Mouse (Mus musculus): Measurements from ENCODE around the gene Gm20388. TPM values are rescaled to one million over a fixed set of nuclear protein-coding genes. Genes with fewer than 3 reads are reported as not detected.
"Not testable (repeated sequence)": the region's sequence is repeated elsewhere in the genome, so short reads cannot be mapped to it uniquely, and the experiment has no call there.

Gm20388 gene
- polyA plus RNA-seq, 1 experiment from 2014 or later, result 7.4 TPM

DNA sequence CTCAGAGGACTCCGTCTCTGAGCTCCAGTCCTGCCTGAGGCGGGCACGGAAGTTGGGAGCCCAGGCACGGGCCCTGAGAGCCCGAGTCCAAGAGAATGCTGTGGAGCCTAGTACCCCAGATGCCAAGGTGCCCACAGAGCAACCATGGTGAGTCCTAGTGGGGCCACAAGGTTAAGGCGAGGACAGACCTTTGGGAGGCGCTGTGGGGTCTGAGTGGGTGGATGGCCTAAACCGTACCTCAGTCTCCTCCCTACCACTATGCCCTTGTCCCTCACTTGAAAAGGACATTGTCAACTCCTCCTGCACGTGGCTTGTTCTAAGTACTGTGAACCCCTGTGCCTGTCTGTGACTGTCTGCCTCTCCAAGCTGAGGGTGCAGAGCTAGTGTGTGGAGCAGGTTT, 2658.7 kb downstream of the Gm20388 start:
- Histone ChIP-seq H3K27ac (peak overlapping the region; percentile 37; the same call in 1 of the 2 replicates), H3K4me2 (peak overlapping the region; percentile 83), H3K4me1 (peaks cover 47% of the 10 kb centered on the region), H3K27me3 (no peaks in the 10 kb centered on the region), H3K4me3 (replicated peaks) (peak overlapping the region; percentile 91), H3K36me3 (peaks cover 51% of the 10 kb centered on the region), H3K9ac (peak overlapping the region; percentile 90), H3K9me3 (replicated peaks) (no peaks in the 10 kb centered on the region)
- 65% methylated on average over 9 of the region's 9 CpGs for WGBS
- no peak for ATAC-seq (replicated peaks; ENCODE audit: low FRiP score)

DNA sequence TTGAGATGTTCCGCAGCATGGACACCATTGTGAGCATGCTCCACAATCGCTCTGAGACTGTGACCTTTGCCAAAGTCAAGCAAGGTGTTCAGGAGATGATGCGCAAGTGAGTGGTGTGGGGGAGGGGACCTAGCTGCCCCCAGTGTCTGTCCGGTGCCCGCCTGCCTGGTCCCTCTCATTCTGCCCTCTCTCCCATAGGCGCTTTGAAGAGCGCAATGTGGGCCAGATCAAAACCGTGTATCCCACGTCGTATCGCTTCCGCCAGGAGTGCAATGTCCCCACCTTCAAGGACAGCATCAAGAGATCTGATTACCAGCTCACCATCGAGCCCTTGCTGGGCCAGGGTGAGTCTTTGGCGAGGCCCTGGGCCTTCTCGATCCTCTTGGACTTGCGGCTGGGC, 2659.4 kb downstream of the Gm20388 start:
- Histone ChIP-seq H3K27ac (no peak overlapping the region), H3K27me3 (no peaks in the 10 kb centered on the region), H3K9me3 (replicated peaks) (no peaks in the 10 kb centered on the region), H3K36me3 (peaks cover 54% of the 10 kb centered on the region), H3K9ac (no peak overlapping the region), H3K4me2 (no peak overlapping the region), H3K4me3 (replicated peaks) (peak overlapping the region; percentile 91; the same call in 1 of the 2 replicates), H3K4me1 (peaks cover 53% of the 10 kb centered on the region)
- 95% methylated on average over 16 of the region's 16 CpGs for WGBS
- no peak for ATAC-seq (replicated peaks; ENCODE audit: low FRiP score)

DNA sequence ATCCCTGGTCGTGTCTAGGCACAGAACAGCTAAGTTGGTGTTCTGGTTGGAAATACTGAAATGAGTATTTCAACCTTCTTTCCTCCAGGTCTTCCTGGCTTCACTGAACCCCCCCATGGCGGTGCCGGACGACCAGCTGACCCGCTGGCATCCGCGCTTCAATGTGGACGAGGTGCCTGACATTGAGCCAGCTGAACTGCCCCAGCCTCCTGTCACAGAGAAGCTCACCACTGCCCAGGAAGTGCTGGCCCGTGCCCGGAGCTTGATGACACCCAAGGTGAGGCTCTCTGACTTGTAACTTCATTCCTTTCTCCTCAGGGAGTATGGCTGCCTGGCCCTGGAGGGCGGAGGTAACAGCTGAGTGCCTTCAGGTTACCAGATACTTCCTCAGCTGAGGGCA, 2660.5 kb downstream of the Gm20388 start:
- no peak overlapping the region for H3K27ac ChIP-seq
- no peak overlapping the region for H3K9ac ChIP-seq
- H3K4me1 ChIP-seq, result peaks cover 65% of the 10 kb centered on the region
- no peak for ATAC-seq (replicated peaks; ENCODE audit: low FRiP score)
- 89% methylated on average over 11 of the region's 11 CpGs for WGBS
- no peak overlapping the region for H3K4me3 ChIP-seq (replicated peaks)
- no peak overlapping the region for H3K4me2 ChIP-seq
- H3K27me3 ChIP-seq, result no peaks in the 10 kb centered on the region
- H3K9me3 ChIP-seq (replicated peaks), result no peaks in the 10 kb centered on the region
- H3K36me3 ChIP-seq, result peaks cover 54% of the 10 kb centered on the region

DNA sequence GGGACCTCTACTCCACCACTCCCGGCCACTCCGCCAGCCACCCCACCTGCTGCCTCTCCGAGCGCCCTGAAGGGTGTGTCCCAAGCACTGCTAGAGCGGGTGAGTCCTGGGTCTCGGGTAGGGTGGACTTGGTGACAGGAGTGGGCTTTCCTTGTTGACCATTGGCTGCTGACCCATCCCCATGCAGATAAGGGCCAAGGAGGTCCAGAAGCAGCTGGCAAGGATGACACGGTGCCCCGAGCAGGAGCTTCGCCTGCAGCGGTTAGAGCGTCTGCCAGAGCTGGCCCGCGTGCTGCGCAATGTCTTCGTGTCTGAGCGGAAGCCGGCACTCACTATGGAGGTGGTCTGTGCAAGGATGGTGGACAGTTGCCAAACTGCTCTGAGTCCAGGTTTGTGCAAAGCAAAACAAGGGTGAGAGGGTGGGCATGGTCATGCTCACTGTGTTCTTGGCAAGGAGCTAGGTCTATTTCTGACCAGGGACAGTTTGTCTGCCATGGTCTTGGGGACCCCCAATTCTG, 2661.2 kb downstream of the Gm20388 start:
- no peaks in the 10 kb centered on the region for H3K27me3 ChIP-seq
- peaks cover 64% of the 10 kb centered on the region for H3K4me1 ChIP-seq
- no peaks in the 10 kb centered on the region for H3K9me3 ChIP-seq (replicated peaks)
- no peak overlapping the region for H3K4me2 ChIP-seq
- no peak overlapping the region for H3K27ac ChIP-seq
- no peak for ATAC-seq (replicated peaks; ENCODE audit: low FRiP score)
- H3K9ac ChIP-seq, result no peak overlapping the region
- H3K36me3 ChIP-seq, result peaks cover 54% of the 10 kb centered on the region
- 93% methylated on average over 17 of the region's 17 CpGs for WGBS
- no peak overlapping the region for H3K4me3 ChIP-seq (replicated peaks)

DNA sequence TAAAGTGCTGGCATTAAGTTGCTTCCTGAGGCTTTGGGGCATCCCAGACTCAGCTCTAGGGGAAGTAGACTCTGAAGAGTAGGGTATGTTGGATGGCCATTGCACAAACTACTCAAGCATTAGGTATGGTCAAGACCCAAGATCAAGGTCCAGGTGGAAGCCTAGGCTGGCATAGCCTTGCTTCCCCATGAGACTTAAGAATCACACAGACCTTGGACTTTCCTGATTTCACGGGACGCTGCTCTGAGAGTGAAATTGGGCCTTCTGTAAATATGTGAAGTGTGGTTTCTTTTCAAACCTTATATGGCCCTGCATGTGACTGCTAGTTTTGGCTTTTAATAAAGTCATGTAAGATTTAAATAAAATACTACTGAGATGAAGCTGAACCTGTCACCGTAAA, 2662.1 kb downstream of the Gm20388 start:
- Histone ChIP-seq H3K4me3 (replicated peaks) (no peak overlapping the region), H3K36me3 (peaks cover 54% of the 10 kb centered on the region), H3K4me2 (no peak overlapping the region), H3K27ac (0 out of 2 replicates have a peak overlapping the region, but pooled peaks have one; percentile 10), H3K27me3 (no peaks in the 10 kb centered on the region), H3K4me1 (peaks cover 66% of the 10 kb centered on the region), H3K9me3 (replicated peaks) (no peaks in the 10 kb centered on the region), H3K9ac (no peak overlapping the region)
- no peak for ATAC-seq (replicated peaks; ENCODE audit: low FRiP score)
- 87% methylated on average over 3 of the region's 3 CpGs for WGBS

DNA sequence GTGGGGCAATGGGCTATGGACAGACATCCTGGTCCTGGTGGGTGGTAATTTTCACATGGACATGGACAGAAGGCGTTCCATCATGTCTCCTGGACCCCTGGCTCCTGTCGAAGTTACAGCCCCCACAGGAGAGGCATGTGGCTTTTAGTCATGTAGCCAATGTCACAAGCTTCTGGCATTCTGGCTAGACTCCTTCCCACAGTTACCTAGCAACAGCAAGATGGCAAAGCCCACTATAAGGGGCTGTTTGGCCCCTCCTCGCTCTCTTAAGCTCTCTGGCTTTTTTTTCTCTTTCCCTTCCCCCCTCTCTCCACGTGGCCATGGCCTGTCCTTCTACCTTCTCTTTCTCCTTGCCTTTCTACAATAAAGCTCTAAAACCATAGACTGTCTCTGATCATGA, 2662.5 kb downstream of the Gm20388 start:
- not testable (repeated sequence) for H3K4me2 ChIP-seq; ATAC-seq (replicated peaks; ENCODE audit: low FRiP score); H3K9ac ChIP-seq; H3K9me3 ChIP-seq (replicated peaks); H3K27me3 ChIP-seq; H3K4me3 ChIP-seq (replicated peaks)
- H3K36me3 ChIP-seq, result peaks cover 54% of the 10 kb centered on the region
- peak overlapping the region; percentile 10; the same call in 1 of the 2 replicates for H3K27ac ChIP-seq
- peaks cover 66% of the 10 kb centered on the region for H3K4me1 ChIP-seq
- 49% methylated on average over 4 of the region's 4 CpGs for WGBS

DNA sequence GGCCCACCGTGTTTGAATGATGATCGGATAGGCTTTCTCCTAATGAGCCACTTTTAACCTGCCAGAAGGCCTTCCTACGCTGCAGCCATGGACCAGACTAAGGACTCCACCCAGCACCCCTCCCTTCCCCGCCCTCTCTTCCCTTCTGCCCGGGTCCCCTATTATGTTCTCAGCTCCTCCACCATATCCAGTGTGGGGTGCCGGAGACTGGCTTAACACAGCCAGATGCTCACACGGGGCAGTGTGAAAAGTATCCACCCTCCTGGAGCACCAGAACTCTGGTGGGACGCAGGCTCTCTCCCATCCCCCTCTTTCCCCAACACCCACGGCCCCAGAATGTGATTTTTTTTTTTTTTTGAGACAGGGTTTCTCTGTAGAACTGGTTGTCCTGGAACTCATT, 2662.9 kb downstream of the Gm20388 start:
- H3K4me1 ChIP-seq, result peaks cover 66% of the 10 kb centered on the region
- H3K27me3 ChIP-seq, result no peaks in the 10 kb centered on the region
- ATAC-seq (replicated peaks; ENCODE audit: low FRiP score), result no peak
- H3K9me3 ChIP-seq (replicated peaks), result no peaks in the 10 kb centered on the region
- no peak overlapping the region for H3K4me3 ChIP-seq (replicated peaks)
- no peak overlapping the region for H3K4me2 ChIP-seq
- 54% methylated on average over 9 of the region's 9 CpGs for WGBS
- H3K36me3 ChIP-seq, result peaks cover 54% of the 10 kb centered on the region
- peak overlapping the region; percentile 67; the same call in 1 of the 2 replicates for H3K27ac ChIP-seq
- no peak overlapping the region for H3K9ac ChIP-seq

DNA sequence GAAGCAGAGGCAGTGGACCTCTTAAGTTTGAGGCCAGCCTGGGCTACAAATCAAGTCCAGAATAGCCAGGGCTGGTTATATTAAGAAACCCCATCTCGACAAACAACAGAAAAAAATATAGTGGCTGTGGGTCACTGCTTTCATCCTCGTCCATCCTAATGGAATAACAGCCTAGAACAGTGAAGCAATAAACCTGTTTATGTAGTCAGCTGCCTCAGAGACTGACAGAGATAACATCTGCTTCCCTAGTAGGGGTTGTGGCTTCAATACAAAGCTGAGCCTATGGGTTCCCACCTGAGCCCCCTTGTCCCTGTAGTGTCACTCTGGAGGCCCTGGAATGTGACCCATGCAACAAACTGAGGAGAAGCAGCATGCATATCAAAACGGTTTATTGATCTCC, 2663.6 kb downstream of the Gm20388 start:
- no peak for ATAC-seq (replicated peaks; ENCODE audit: low FRiP score)
- WGBS, result 27% methylated on average over 3 of the region's 3 CpGs
- H3K36me3 ChIP-seq, result peaks cover 52% of the 10 kb centered on the region
- peaks cover 66% of the 10 kb centered on the region for H3K4me1 ChIP-seq
- H3K4me3 ChIP-seq (replicated peaks), result no peak overlapping the region
- no peaks in the 10 kb centered on the region for H3K27me3 ChIP-seq
- H3K9me3 ChIP-seq (replicated peaks), result no peaks in the 10 kb centered on the region
- H3K27ac ChIP-seq, result peak overlapping the region; percentile 67
- H3K9ac ChIP-seq, result no peak overlapping the region
- H3K4me2 ChIP-seq, result peak overlapping the region; percentile 89; the same call in 1 of the 2 replicates

DNA sequence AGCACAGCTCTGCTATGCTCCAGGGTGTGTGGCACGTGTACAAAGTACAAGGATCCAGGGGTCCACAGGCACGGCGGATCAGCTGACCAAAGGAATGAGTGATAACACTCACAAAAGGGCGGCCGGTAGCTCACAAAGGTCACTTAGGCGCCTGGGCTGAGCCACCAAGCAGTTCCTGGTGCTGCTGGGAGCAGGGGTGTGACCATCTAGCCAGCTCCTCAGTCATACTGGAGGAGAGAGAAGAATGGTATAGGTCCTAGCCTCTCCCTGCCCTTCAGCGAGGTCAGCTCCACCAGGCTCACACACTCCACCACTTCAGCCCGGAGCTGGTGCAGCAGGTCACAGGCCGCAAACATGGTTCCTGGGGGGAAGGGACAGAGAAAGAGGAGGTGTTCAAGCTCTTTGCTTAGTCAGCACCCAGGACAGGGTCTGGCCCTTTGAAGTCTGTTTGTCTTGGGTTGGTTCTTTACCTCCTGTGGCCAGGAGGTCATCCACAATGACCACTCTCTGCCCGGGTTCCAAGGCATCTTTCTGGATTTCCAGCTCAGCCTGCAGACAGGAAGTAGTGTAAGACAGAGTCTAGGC, 2664.1 kb downstream of the Gm20388 start:
- WGBS, result 41% methylated on average over 10 of the region's 10 CpGs
- Histone ChIP-seq H3K4me1 (peaks cover 66% of the 10 kb centered on the region), H3K4me2 (peak overlapping the region; percentile 89), H3K4me3 (replicated peaks) (peak overlapping the region; percentile 83), H3K27me3 (no peaks in the 10 kb centered on the region), H3K36me3 (peaks cover 47% of the 10 kb centered on the region), H3K9ac (no peak overlapping the region), H3K9me3 (replicated peaks) (no peaks in the 10 kb centered on the region), H3K27ac (peak overlapping the region; percentile 67)
- ATAC-seq (replicated peaks; ENCODE audit: low FRiP score), result no peak

DNA sequence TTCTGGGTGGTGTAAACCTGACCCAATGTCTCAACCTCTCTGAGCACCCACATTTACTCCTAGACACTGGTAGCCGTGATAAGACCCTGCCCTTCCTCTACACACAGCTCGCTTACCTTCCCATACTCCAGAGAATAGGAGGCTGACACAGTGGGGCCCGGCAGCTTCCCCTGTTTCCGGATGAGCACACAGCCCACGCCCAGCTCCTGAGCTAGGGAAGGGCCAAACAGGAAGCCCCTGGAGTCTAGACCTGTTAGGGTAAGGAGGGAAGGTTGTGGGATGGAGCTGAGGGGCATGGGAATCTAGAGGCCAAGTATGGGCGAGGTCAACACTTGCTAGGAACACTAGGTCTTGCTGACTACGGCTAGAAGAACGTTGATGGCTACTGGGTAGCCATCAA, 2664.6 kb downstream of the Gm20388 start:
- Histone ChIP-seq H3K9ac (no peak overlapping the region), H3K4me1 (peaks cover 67% of the 10 kb centered on the region), H3K36me3 (peaks cover 42% of the 10 kb centered on the region), H3K9me3 (replicated peaks) (no peaks in the 10 kb centered on the region), H3K4me3 (replicated peaks) (peak overlapping the region; percentile 83), H3K27me3 (no peaks in the 10 kb centered on the region), H3K27ac (peak overlapping the region; percentile 67), H3K4me2 (peak overlapping the region; percentile 89)
- ATAC-seq (replicated peaks; ENCODE audit: low FRiP score), result no peak
- WGBS, result 43% methylated on average over 8 of the region's 8 CpGs

DNA sequence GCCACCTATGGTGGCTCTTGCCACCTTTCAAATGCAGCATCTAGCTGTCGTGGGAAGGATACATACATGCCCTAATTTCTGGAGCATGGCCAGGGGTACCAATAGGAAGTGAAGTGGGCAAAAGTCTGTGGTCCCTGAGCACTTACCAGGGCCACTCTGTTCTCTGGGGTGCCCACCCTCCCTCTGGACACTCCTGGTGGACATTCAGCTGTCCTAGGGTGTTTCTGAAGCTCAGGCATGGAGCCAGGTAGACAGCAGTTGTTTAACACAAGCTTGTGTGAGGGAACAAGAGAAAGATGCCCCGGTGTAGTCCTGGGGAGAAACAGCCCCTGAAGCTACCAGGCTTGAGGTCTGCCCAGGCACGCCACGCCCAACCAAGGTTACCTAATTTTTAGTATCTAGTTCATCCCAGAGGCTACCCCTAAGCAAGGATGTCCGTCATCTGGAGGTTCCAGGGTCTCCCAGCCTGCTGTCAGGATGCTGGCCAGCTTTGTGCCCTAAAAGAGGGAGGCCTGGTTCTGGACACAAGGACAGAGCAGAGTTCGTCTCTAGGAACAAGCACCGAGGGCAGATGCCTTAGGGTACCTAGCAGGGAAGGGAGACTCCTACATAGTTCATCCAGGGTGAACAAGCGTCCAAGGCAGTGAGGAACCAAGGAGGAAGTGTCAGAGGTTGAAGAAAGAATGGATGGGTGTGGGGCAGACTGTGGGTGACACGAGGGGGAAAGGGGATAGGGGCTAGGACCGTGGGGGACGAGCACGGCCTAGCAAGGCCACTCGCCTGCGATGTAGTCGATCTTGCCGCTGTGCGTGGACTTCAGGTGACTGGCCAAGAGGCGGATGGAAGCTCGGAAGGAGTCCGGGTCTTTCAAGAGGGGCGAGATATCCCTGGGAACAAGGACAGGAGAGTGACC, 2665.3 kb downstream of the Gm20388 start:
- H3K36me3 ChIP-seq, result peaks cover 35% of the 10 kb centered on the region
- 18% methylated on average over 21 of the region's 21 CpGs for WGBS

DNA sequence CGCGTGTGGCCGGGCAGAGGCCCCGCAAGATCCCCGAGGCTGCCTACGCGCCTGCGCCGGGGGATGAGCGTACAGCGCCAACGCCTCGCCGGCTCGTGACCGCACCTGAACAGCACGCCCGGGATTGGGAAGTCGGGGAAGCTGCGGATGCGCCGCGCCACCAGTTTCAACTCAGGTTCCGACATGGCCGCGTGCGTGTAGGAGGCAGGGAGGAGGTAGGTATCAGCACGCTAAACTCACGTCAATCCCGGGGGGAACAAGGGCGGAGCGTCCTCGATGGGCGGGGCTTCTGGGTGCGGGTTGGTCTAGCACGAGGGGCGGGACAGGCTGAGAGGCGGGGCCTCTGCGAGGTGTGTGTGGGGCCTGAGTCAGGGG, 2666.0 kb downstream of the Gm20388 start, which contains the start of gene Aprt:
Gene Aprt (minus strand): TSS at position 262 of the 375 bp plus-strand sequence.
- Histone ChIP-seq H3K9me3 (replicated peaks) (no peaks in the 10 kb centered on the region), H3K4me2 (peak within 1 kb of the TSS; percentile 89), H3K36me3 (peaks cover 29% of the 10 kb centered on the region), H3K27ac (peak within 1 kb of the TSS; percentile 87), H3K9ac (peak within 1 kb of the TSS; percentile 73), H3K27me3 (no peaks in the 10 kb centered on the region), H3K4me3 (replicated peaks) (peak within 1 kb of the TSS; percentile 83), H3K4me1 (peaks cover 69% of the 10 kb centered on the region)
- ATAC-seq (replicated peaks; ENCODE audit: low FRiP score), result peak; percentile 87
- under 1% methylated on average over 39 of the region's 39 CpGs for WGBS

More for the DNA sequence above, 2665.3 kb downstream of the Gm20388 start:
- Histone ChIP-seq H3K27me3 (no peaks in the 10 kb centered on the region), H3K27ac (peak overlapping the region; percentile 87), H3K4me1 (peaks cover 69% of the 10 kb centered on the region), H3K9me3 (replicated peaks) (no peaks in the 10 kb centered on the region), H3K4me3 (replicated peaks) (peak overlapping the region; percentile 83), H3K9ac (peak overlapping the region; percentile 73), H3K4me2 (peak overlapping the region; percentile 89)
- ATAC-seq (replicated peaks; ENCODE audit: low FRiP score), result peak; percentile 7
